Mouse (Mus musculus) liver, postnatal 0 days (tissue): Measurements from ENCODE around the gene Fbxl15.

ENCODE experiments used
- CTCF ChIP-seq: sonication (generic); IDR thresholded peaks from 2 replicates; pipeline ENCODE4 v1.5.1; 2016; ENCODE audit warnings: antibody characterized with exemption, low read depth
- EP300 ChIP-seq: IDR thresholded peaks from 2 replicates; pipeline ENCODE4 v1.6.1; 2016; ENCODE audit warnings: antibody characterized with exemption, low read depth, mild to moderate bottlenecking

DNA sequence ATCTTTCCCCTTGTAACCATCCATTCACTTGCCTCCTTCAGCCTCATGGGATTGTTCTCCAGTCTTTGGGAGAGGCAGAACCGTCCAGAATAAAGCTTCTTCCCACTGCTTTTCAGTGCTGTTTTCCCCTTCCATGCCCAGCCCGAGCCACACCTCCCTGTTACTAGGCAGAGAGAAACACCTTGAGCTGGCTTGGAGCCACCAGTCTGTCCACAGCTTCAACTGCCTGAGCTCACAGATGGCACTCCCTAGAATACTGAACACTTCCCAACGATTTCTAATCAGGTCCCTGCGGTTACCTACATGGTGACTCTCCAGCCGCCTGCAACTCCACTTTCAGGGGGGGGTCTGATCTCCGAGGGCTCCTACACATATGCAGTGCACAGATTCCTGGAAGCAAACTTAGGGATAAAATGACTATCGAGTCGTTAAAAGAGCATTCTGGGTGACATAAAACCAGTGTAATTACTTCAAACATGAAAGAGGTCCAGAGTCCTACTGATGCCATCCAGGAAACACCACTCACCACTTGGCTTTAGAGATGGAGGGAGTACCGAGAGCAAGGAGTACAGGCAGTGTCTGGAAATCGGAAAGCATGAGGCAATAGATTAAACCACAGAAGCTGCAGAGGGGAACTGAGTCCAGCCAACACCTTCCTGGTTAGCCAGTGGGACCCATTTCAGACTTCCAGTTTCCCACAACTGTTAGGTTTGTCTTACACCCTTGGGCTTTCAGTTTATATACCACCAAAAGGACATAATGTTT, 22.4 kb downstream of the Fbxl15 start, which contains the start of gene 2310034G01Rik:
- TF ChIP-seq EP300 (no peak), CTCF (no peak)
